Mouse (Mus musculus): Measurements from ENCODE around the gene Hid1. TPM values are rescaled to one million over a fixed set of nuclear protein-coding genes. Genes with fewer than 3 reads are reported as not detected.

Gene Hid1
- polyA plus RNA-seq, 1 experiment from 2014 or later = 44.0 TPM

- H3K27ac ChIP-seq (ENCODE audit: low read length) = no peak overlapping the region
- no peak overlapping the region for H3K4me2 ChIP-seq (ENCODE audit: low read depth, low read length)
- 0 out of 2 replicates have a peak overlapping the region, but pooled peaks have one; percentile 26 for H3K4me3 ChIP-seq (replicated peaks; ENCODE audit: low read length)
- no peaks in the 10 kb centered on the region for H3K36me3 ChIP-seq (ENCODE audit: control insufficient read depth, insufficient read depth, low read length)
- H3K4me1 ChIP-seq (ENCODE audit: control insufficient read depth, insufficient read depth, low read length) = no peaks in the 10 kb centered on the region; the same call in 1 of the 2 replicates
- no peak overlapping the region for H3K9ac ChIP-seq (ENCODE audit: low read length)
- no peak for ATAC-seq (ENCODE audit: insufficient read depth, low FRiP score)
- peaks cover 38% of the 10 kb centered on the region for H3K27me3 ChIP-seq (ENCODE audit: control insufficient read depth, insufficient read depth, low read length)
- H3K9me3 ChIP-seq (replicated peaks; ENCODE audit: control insufficient read depth, low read length) = no peaks in the 10 kb centered on the region
- 50% methylated on average over 12 of the region's 12 CpGs for WGBS
Measured at GRCm38 (mm10) chr11:115335223-115335622, 32.3 kb downstream of the Hid1 start.

GRCm38 (mm10) chr11:115334531-115334930, 33.0 kb downstream of the Hid1 start, which contains the start of gene Otop3:
TSS of gene Otop3 (plus strand) at chr11:115334731.
- Histone ChIP-seq H3K27ac (ENCODE audit: low read length) (no peak within 1 kb of the TSS), H3K4me3 (replicated peaks; ENCODE audit: low read length) (peak within 1 kb of the TSS; percentile 26), H3K9me3 (replicated peaks; ENCODE audit: control insufficient read depth, low read length) (no peaks in the 10 kb centered on the region), H3K9ac (ENCODE audit: low read length) (0 out of 2 replicates have a peak within 1 kb of the TSS, but pooled peaks have one; percentile 32), H3K4me2 (ENCODE audit: low read depth, low read length) (peak within 1 kb of the TSS; percentile 47), H3K4me1 (ENCODE audit: control insufficient read depth, insufficient read depth, low read length) (no peaks in the 10 kb centered on the region; the same call in 1 of the 2 replicates), H3K27me3 (ENCODE audit: control insufficient read depth, insufficient read depth, low read length) (peaks cover 38% of the 10 kb centered on the region), H3K36me3 (ENCODE audit: control insufficient read depth, insufficient read depth, low read length) (no peaks in the 10 kb centered on the region)
- no peak for ATAC-seq (ENCODE audit: insufficient read depth, low FRiP score)
- WGBS = 2% methylated on average over 29 of the region's 29 CpGs

GRCm38 (mm10) chr11:115329339-115329738, 38.2 kb downstream of the Hid1 start:
- ATAC-seq (ENCODE audit: insufficient read depth, low FRiP score) = no peak
- H3K4me1 ChIP-seq (ENCODE audit: control insufficient read depth, insufficient read depth, low read length) = no peaks in the 10 kb centered on the region
- no peaks in the 10 kb centered on the region for H3K36me3 ChIP-seq (ENCODE audit: control insufficient read depth, insufficient read depth, low read length)
- WGBS = 71% methylated on average over 15 of the region's 15 CpGs
- no peak overlapping the region for H3K4me2 ChIP-seq (ENCODE audit: low read depth, low read length)
- no peak overlapping the region for H3K4me3 ChIP-seq (replicated peaks; ENCODE audit: low read length)
- no peak overlapping the region for H3K9ac ChIP-seq (ENCODE audit: low read length)
- peaks cover 19% of the 10 kb centered on the region for H3K27me3 ChIP-seq (ENCODE audit: control insufficient read depth, insufficient read depth, low read length)
- H3K9me3 ChIP-seq (replicated peaks; ENCODE audit: control insufficient read depth, low read length) = no peaks in the 10 kb centered on the region
- H3K27ac ChIP-seq (ENCODE audit: low read length) = no peak overlapping the region

GRCm38 (mm10) chr11:115326730-115327129, 40.8 kb downstream of the Hid1 start:
- H3K27ac ChIP-seq (ENCODE audit: low read length) = no peak overlapping the region; the same call in 1 of the 2 replicates
- no peaks in the 10 kb centered on the region for H3K4me1 ChIP-seq (ENCODE audit: control insufficient read depth, insufficient read depth, low read length)
- no peak overlapping the region for H3K4me2 ChIP-seq (ENCODE audit: low read depth, low read length)
- H3K36me3 ChIP-seq (ENCODE audit: control insufficient read depth, insufficient read depth, low read length) = no peaks in the 10 kb centered on the region
- no peaks in the 10 kb centered on the region for H3K9me3 ChIP-seq (replicated peaks; ENCODE audit: control insufficient read depth, low read length)
- H3K27me3 ChIP-seq (ENCODE audit: control insufficient read depth, insufficient read depth, low read length) = peaks cover 30% of the 10 kb centered on the region
- 46% methylated on average over 7 of the region's 7 CpGs for WGBS
- H3K9ac ChIP-seq (ENCODE audit: low read length) = no peak overlapping the region
- no peak overlapping the region for H3K4me3 ChIP-seq (replicated peaks; ENCODE audit: low read length)
- no peak for ATAC-seq (ENCODE audit: insufficient read depth, low FRiP score)

GRCm38 (mm10) chr11:115323354-115323753, 44.2 kb downstream of the Hid1 start:
- Histone ChIP-seq H3K9ac (ENCODE audit: low read length) (no peak overlapping the region), H3K4me3 (replicated peaks; ENCODE audit: low read length) (no peak overlapping the region), H3K4me2 (ENCODE audit: low read depth, low read length) (no peak overlapping the region), H3K27ac (ENCODE audit: low read length) (no peak overlapping the region), H3K27me3 (ENCODE audit: control insufficient read depth, insufficient read depth, low read length) (peaks cover 61% of the 10 kb centered on the region), H3K36me3 (ENCODE audit: control insufficient read depth, insufficient read depth, low read length) (no peaks in the 10 kb centered on the region), H3K9me3 (replicated peaks; ENCODE audit: control insufficient read depth, low read length) (no peaks in the 10 kb centered on the region), H3K4me1 (ENCODE audit: control insufficient read depth, insufficient read depth, low read length) (no peaks in the 10 kb centered on the region)
- no peak for ATAC-seq (ENCODE audit: insufficient read depth, low FRiP score)
- WGBS = 12% methylated on average over 32 of the region's 32 CpGs

GRCm38 (mm10) chr11:115321906-115322693, 45.5 kb downstream of the Hid1 start, which contains the start of gene Ush1g:
TSS of gene Ush1g (minus strand) at chr11:115322041.
- H3K9me3 ChIP-seq (replicated peaks; ENCODE audit: control insufficient read depth, low read length) = no peaks in the 10 kb centered on the region
- 4% methylated on average over 35 of the region's 35 CpGs for WGBS
- no peaks in the 10 kb centered on the region for H3K36me3 ChIP-seq (ENCODE audit: control insufficient read depth, insufficient read depth, low read length)
- no peaks in the 10 kb centered on the region for H3K4me1 ChIP-seq (ENCODE audit: control insufficient read depth, insufficient read depth, low read length)
- H3K4me3 ChIP-seq (replicated peaks; ENCODE audit: low read length) = peak within 1 kb of the TSS; percentile 22
- 0 out of 2 replicates have a peak within 1 kb of the TSS, but pooled peaks have one; percentile 7 for H3K9ac ChIP-seq (ENCODE audit: low read length)
- H3K4me2 ChIP-seq (ENCODE audit: low read depth, low read length) = peak within 1 kb of the TSS; percentile 21; the same call in 1 of the 2 replicates
- H3K27ac ChIP-seq (ENCODE audit: low read length) = no peak within 1 kb of the TSS
- ATAC-seq (ENCODE audit: insufficient read depth, low FRiP score) = 0 out of 2 replicates have a peak, but pooled peaks have one; percentile 9
- peaks cover 74% of the 10 kb centered on the region for H3K27me3 ChIP-seq (ENCODE audit: control insufficient read depth, insufficient read depth, low read length)

- 10% methylated on average over 18 of the region's 18 CpGs for WGBS
- peaks cover 96% of the 10 kb centered on the region for H3K27me3 ChIP-seq (ENCODE audit: control insufficient read depth, insufficient read depth, low read length)
- H3K4me3 ChIP-seq (replicated peaks; ENCODE audit: low read length) = no peak overlapping the region
- H3K27ac ChIP-seq (ENCODE audit: low read length) = no peak overlapping the region
- H3K4me2 ChIP-seq (ENCODE audit: low read depth, low read length) = no peak overlapping the region
- H3K36me3 ChIP-seq (ENCODE audit: control insufficient read depth, insufficient read depth, low read length) = no peaks in the 10 kb centered on the region
- H3K4me1 ChIP-seq (ENCODE audit: control insufficient read depth, insufficient read depth, low read length) = no peaks in the 10 kb centered on the region
- no peaks in the 10 kb centered on the region for H3K9me3 ChIP-seq (replicated peaks; ENCODE audit: control insufficient read depth, low read length)
- no peak for ATAC-seq (ENCODE audit: insufficient read depth, low FRiP score)
- H3K9ac ChIP-seq (ENCODE audit: low read length) = no peak overlapping the region
Measured at GRCm38 (mm10) chr11:115319704-115320383, 47.7 kb downstream of the Hid1 start.

- peaks cover 85% of the 10 kb centered on the region for H3K27me3 ChIP-seq (ENCODE audit: control insufficient read depth, insufficient read depth, low read length)
- WGBS = 6% methylated on average over 63 of the region's 63 CpGs
- H3K9ac ChIP-seq (ENCODE audit: low read length) = no peak overlapping the region
- ATAC-seq (ENCODE audit: insufficient read depth, low FRiP score) = no peak
- H3K27ac ChIP-seq (ENCODE audit: low read length) = no peak overlapping the region
- no peaks in the 10 kb centered on the region for H3K4me1 ChIP-seq (ENCODE audit: control insufficient read depth, insufficient read depth, low read length)
- H3K4me3 ChIP-seq (replicated peaks; ENCODE audit: low read length) = no peak overlapping the region
- no peak overlapping the region for H3K4me2 ChIP-seq (ENCODE audit: low read depth, low read length)
- no peaks in the 10 kb centered on the region for H3K9me3 ChIP-seq (replicated peaks; ENCODE audit: control insufficient read depth, low read length)
- no peaks in the 10 kb centered on the region for H3K36me3 ChIP-seq (ENCODE audit: control insufficient read depth, insufficient read depth, low read length)
Measured at GRCm38 (mm10) chr11:115318245-115319027, 49.1 kb downstream of the Hid1 start.

Data from stomach, embryonic 16.5 days (tissue).